Mouse (Mus musculus) C2C12 (cell line): ENCODE data around the gene Tmem51. TPM values are rescaled to one million over a fixed set of nuclear protein-coding genes. Genes with fewer than 3 reads are reported as not detected.
"Not testable (repeated sequence)": the region's sequence is repeated elsewhere in the genome, so short reads cannot be mapped to it uniquely, and the experiment has no call there.

Experiments
- H3K27me3 ChIP-seq: one replicate; pipeline ENCODE4 v1.6.1; 2011; ENCODE audit not compliant: control insufficient read depth, insufficient read depth, insufficient read length
- H3K36me3 ChIP-seq: one replicate; pipeline ENCODE4 v1.6.1; 2011; ENCODE audit not compliant: control insufficient read depth, insufficient read depth
- H3K4me3 ChIP-seq: one replicate; pipeline ENCODE4 v1.5.1; 2011; ENCODE audit warnings: mild to moderate bottlenecking, control low read depth; ENCODE audit not compliant: poor library complexity, insufficient read depth, severe bottlenecking
- H3K79me2 ChIP-seq: one replicate; pipeline ENCODE4 v1.6.1; 2011; ENCODE audit not compliant: control insufficient read depth, insufficient read depth
- H3K79me3 ChIP-seq: one replicate; pipeline ENCODE4 v1.6.1; 2011; ENCODE audit warnings: low read depth, control low read depth
- H3ac ChIP-seq: one replicate; pipeline ENCODE3; 2011; ENCODE audit warnings: low read depth; ENCODE audit not compliant: control insufficient read depth, insufficient read length
- CEBPB ChIP-seq: IDR thresholded peaks from one replicate; pipeline ENCODE4 v1.6.1; 2011; ENCODE audit warnings: low read depth, mild to moderate bottlenecking, control low read depth, moderate library complexity
- CTCF ChIP-seq: IDR thresholded peaks from one replicate; pipeline ENCODE4 v1.5.1; 2011; ENCODE audit not compliant: control insufficient read depth, insufficient read depth, insufficient read length
- FOSL1 ChIP-seq: IDR thresholded peaks from one replicate; pipeline ENCODE4 v1.8.0; 2011; ENCODE audit warnings: mild to moderate bottlenecking, low read length; ENCODE audit not compliant: poor library complexity, insufficient read depth, severe bottlenecking
- MAX ChIP-seq: IDR thresholded peaks from one replicate; pipeline ENCODE4 v1.6.1; 2011; ENCODE audit warnings: mild to moderate bottlenecking, control low read depth
- MYOD1 ChIP-seq: IDR thresholded peaks from one replicate; pipeline ENCODE4 v1.6.1; 2011; ENCODE audit warnings: low read depth; ENCODE audit not compliant: control insufficient read depth, insufficient read length
- MYOG ChIP-seq: IDR thresholded peaks from one replicate; pipeline ENCODE4 v1.6.1; 2011; ENCODE audit not compliant: control insufficient read depth, insufficient read length; ENCODE audit errors: extremely low read depth
- USF1 ChIP-seq: IDR thresholded peaks from one replicate; pipeline ENCODE4 v1.6.1; 2011; ENCODE audit warnings: low read depth, mild to moderate bottlenecking, control low read depth, moderate library complexity
- polyA plus RNA-seq: library from polyadenylated mRNA; unstranded; fragments of >200 nt; fragmentation: generic; extraction: Trizol; gene quantifications from one replicate; pipeline ENCODE4 v1.2.1, GENCODE M21; 2012; ENCODE audit warnings: missing spikeins

Gene Tmem51
- polyA plus RNA-seq, 1 experiment: not detected

DNA sequence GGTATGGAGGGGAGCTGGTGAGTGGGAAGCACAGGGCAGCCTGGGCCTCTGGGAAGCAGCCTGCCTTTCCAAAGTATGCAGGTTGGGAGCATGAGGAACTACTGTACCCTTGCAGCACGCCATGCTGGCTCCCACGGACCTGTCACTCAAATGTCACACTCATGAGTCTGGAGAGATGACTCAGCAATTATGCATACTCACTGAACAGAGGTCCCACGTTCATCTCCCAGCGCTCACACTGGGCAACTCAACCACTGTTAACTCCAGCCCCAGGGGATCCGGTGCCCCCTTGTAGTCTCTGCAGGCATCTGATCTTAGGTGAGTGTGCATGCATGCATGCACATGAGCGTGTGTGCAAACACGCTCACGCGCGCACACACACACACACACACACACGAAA is 29.5 kb downstream of the Tmem51 start:
- Histone ChIP-seq H3K79me2 (no peaks in the 10 kb centered on the region), H3K27me3 (no peaks in the 10 kb centered on the region), H3ac (no peak overlapping the region), H3K4me3 (no peak overlapping the region), H3K79me3 (no peaks in the 10 kb centered on the region), H3K36me3 (no peaks in the 10 kb centered on the region)
- no peak for TF ChIP-seq CTCF
- no peak for TF ChIP-seq MAX
- no peak for TF ChIP-seq USF1
- no peak for TF ChIP-seq MYOD1
- no peak for TF ChIP-seq MYOG
- no peak for TF ChIP-seq FOSL1
- no peak for TF ChIP-seq CEBPB

DNA sequence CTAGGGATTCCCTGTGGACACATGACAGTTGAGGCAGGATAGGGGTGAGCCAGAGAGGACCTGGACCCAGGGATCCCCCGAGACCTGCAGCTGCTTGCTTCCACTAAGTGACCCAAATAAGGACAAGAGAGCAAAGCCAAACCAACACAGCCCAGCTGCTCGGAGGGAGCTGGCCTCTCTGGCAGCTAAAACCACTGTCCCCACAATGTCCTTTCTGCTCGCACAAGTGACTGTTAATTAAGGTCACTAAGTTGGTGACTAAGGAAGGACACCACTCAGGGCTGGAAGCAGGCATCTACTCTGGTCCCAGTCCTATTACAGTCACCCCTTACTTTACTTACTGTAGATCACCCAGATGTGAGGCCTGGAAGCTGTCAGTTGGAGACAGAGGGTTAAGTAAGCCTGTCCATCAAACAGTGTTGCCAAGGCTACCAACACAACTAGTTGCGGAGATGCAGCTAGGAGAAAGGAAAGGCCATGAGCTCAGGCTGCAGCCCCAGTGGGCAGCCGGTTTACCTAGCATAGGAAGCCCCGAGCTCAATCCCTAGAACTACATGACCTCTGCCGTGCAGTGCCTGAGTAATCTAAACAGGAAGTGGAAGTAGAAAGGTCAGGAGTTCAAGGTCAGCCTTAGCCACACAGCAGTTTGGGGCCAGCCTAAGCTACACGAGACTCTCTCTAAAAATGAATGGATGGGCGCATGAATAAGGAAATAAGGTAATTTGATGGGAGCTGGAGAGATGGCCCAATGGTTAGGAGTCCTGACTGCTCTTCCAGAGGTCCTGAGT is 30.2 kb downstream of the Tmem51 start:
- no peaks in the 10 kb centered on the region for H3K27me3 ChIP-seq
- H3K79me3 ChIP-seq: no peaks in the 10 kb centered on the region
- no peak overlapping the region for H3K4me3 ChIP-seq
- no peaks in the 10 kb centered on the region for H3K79me2 ChIP-seq
- H3K36me3 ChIP-seq: no peaks in the 10 kb centered on the region
- H3ac ChIP-seq: no peak overlapping the region
- TF ChIP-seq USF1: no peak
- TF ChIP-seq FOSL1: no peak
- TF ChIP-seq MYOD1: no peak
- no peak for TF ChIP-seq MYOG
- no peak for TF ChIP-seq CTCF
- no peak for TF ChIP-seq CEBPB
- TF ChIP-seq MAX: no peak

DNA sequence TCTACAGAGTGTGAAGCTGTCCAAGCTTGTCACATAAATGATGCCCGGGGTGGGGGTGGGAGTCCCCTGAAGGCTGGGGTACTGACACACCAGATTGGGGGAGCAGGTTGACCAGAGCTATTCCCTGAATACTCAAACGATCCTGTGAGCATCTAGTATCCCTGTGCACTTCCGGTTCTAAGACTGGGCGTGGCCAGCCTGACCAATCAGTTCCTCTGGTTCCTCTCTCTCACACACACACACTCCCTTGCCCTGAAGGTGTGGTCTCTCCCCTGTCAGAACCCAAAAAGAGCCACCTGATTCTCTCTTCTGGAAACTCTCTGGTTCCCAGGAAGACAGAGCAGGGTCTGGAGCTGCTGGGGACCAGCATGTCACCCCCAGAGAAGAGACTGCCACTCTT is 30.8 kb downstream of the Tmem51 start:
- no peaks in the 10 kb centered on the region for H3K79me3 ChIP-seq
- H3K79me2 ChIP-seq: no peaks in the 10 kb centered on the region
- no peaks in the 10 kb centered on the region for H3K36me3 ChIP-seq
- no peak overlapping the region for H3ac ChIP-seq
- no peak overlapping the region for H3K4me3 ChIP-seq
- TF ChIP-seq MAX (no peak), USF1 (no peak), CEBPB (no peak), MYOG (no peak), CTCF (no peak), FOSL1 (no peak), MYOD1 (no peak)
- no peaks in the 10 kb centered on the region for H3K27me3 ChIP-seq

DNA sequence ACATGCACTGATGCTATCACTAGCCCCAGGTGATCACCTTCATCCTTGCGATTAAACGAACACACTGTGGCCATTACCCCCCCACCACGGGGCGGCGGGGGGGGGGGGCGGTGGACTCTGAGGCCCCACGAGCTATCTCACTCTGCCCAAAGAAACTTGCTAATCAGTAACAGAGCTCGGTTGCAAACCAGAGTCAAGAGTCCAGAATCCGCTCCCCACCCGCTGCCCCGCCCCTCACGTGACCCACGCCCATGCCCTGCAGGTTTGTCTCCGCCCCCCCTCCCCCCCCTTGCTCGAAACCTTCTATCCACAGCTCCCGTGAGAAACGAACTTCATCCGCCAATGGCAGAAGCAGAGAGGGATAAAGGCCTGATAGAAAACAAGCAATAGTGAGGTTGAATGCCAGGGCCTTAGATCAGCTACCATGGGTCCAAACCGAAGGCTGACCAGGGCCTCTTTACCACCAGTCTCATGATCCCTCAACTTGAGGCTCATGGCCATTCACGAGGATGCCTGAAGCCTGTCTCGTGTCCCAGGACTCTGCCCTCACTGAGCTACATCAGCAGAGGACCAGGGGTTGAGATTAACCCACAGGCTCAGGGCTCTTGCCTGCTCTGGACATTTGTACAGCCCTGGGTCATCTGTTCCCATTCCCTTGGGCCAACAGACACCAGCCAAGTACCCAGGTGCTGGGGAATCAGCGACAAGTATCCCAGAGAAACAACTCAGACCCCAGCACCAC is 31.5 kb downstream of the Tmem51 start:
- Histone ChIP-seq H3K27me3 (no peaks in the 10 kb centered on the region), H3ac (no peak overlapping the region), H3K79me2 (no peaks in the 10 kb centered on the region), H3K4me3 (no peak overlapping the region), H3K79me3 (no peaks in the 10 kb centered on the region), H3K36me3 (no peaks in the 10 kb centered on the region)
- TF ChIP-seq CTCF (no peak), USF1 (no peak), CEBPB (no peak), FOSL1 (no peak), MAX (no peak), MYOD1 (no peak), MYOG (no peak)

DNA sequence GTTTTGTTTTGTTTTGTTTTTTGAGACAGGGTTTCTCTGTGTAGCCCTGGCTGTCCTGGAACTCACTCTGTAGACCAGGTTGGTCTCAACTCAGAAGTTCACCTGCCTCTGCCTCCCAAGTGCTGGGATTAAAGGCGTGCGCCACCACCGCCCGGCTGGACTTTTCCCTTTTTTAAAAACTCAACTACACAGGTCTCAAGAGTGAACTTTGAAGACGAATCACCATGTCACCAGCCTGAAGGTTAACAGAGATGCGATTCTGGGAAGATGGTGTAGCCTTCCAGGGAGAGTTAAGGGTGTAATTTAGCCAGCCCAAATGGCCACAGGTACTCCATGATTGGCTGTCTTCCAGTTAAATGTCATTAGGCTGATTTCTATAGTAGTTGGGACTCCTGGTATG is 32.2 kb downstream of the Tmem51 start:
- H3K4me3 ChIP-seq, H3K36me3 ChIP-seq, H3K27me3 ChIP-seq, H3K79me3 ChIP-seq, H3ac ChIP-seq, H3K79me2 ChIP-seq: not testable (repeated sequence)

DNA sequence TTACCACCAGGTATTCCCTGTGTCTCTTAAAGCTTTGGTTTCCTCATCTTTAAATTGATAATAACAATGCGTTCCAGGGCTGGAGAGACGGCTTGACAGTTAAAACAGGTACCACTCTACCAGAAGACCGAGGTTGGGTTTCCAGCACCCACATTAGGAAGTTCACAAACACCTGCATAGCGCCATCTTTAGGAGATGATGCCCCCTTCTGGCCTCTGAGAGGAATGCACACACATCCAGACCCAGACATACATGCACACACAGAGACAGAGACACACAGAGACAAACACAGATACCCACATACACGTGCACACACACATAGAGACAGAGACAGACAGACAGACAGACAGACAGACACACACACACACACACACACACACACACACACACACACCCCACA is 34.1 kb downstream of the Tmem51 start:
- H3K79me2 ChIP-seq: no peaks in the 10 kb centered on the region
- H3K27me3 ChIP-seq: no peaks in the 10 kb centered on the region
- H3K36me3 ChIP-seq: no peaks in the 10 kb centered on the region
- TF ChIP-seq CEBPB (no peak), MYOD1 (no peak), MAX (no peak), USF1 (no peak), FOSL1 (no peak), MYOG (no peak), CTCF (no peak)
- H3ac ChIP-seq: no peak overlapping the region
- no peak overlapping the region for H3K4me3 ChIP-seq
- no peaks in the 10 kb centered on the region for H3K79me3 ChIP-seq
